Mouse (Mus musculus) gonadal fat pad, adult 2 months (tissue): ENCODE results near the gene Krt79. TPM values are rescaled to one million over a fixed set of nuclear protein-coding genes. Genes with fewer than 3 reads are reported as not detected.

Source experiments
- DNase-seq: peaks from one replicate; pipeline ENCODE4 v3.0.0-alpha.2; 2012; ENCODE audit warnings: low read depth
- polyA plus RNA-seq: library from polyadenylated mRNA; depleted of rRNA; stranded (reverse); fragments of >200 nt; gene quantifications from 2 replicates; pipeline ENCODE4 v1.2.3, GENCODE M21; 2012; rRNA removed

Krt79 gene
- polyA plus RNA-seq, 1 experiment, result 9.8 TPM

- DNase-seq, result peak; percentile 93
These were observed 7.1 kb downstream of the Krt79 start for GRCm38 (mm10) chr15:101933024-101933423.

GRCm38 (mm10) chr15:101929666-101930065 lies 10.5 kb downstream of the Krt79 start:
- no peak for DNase-seq

- no peak for DNase-seq
These were observed 11.0 kb downstream of the Krt79 start for GRCm38 (mm10) chr15:101929087-101929486.

- no peak for DNase-seq
These were observed 12.6 kb downstream of the Krt79 start for GRCm38 (mm10) chr15:101927340-101928080.

GRCm38 (mm10) chr15:101925041-101925440 lies 15.1 kb downstream of the Krt79 start:
- no peak for DNase-seq

GRCm38 (mm10) chr15:101924635-101925034 lies 15.5 kb downstream of the Krt79 start, which contains the start of gene Krt4:
Krt4 (minus strand) TSS chr15:101924735.
- no peak for DNase-seq

GRCm38 (mm10) chr15:101922296-101922695 lies 17.8 kb downstream of the Krt79 start:
- no peak for DNase-seq

GRCm38 (mm10) chr15:101916072-101916471 lies 24.1 kb downstream of the Krt79 start:
- DNase-seq, result no peak

- DNase-seq, result no peak
These were observed 35.3 kb downstream of the Krt79 start for GRCm38 (mm10) chr15:101904849-101905248.

- DNase-seq, result no peak
These were observed 37.7 kb downstream of the Krt79 start for GRCm38 (mm10) chr15:101902171-101903149.

GRCm38 (mm10) chr15:101895216-101895615 lies 44.9 kb downstream of the Krt79 start:
- DNase-seq, result no peak

GRCm38 (mm10) chr15:101892820-101893219 lies 47.3 kb downstream of the Krt79 start, which contains the start of gene Krt76:
Krt76 (minus strand) TSS chr15:101892920.
- DNase-seq, result no peak

- DNase-seq, result no peak
These were observed 60.3 kb downstream of the Krt79 start for GRCm38 (mm10) chr15:101879776-101880175.

Other genes starting within 250 kb of the Krt79 start
- not detected in 2 replicates for gene Krt6a, start 246.0 kb downstream of the Krt79 start, polyA plus RNA-seq
- gene Krt5, start 227.4 kb downstream of the Krt79 start, polyA plus RNA-seq, result 36.9 and 48.0 TPM in 2 replicates
- 0.07 TPM in 1 of 2 replicates, not detected in the other for gene Krt71, start 197.2 kb downstream of the Krt79 start, polyA plus RNA-seq
- not detected in 2 replicates for gene Krt72, start 153.9 kb downstream of the Krt79 start, polyA plus RNA-seq
- gene Krt73, start 138.0 kb downstream of the Krt79 start, polyA plus RNA-seq, result not detected in 2 replicates
- not detected in 2 replicates for gene Krt2, start 122.2 kb downstream of the Krt79 start, polyA plus RNA-seq
- 0.05 TPM in 1 of 2 replicates, not detected in the other for gene Krt1, start 89.5 kb downstream of the Krt79 start, polyA plus RNA-seq
- gene Krt77, start 70.6 kb downstream of the Krt79 start, polyA plus RNA-seq, result 0.22 TPM in 1 of 2 replicates, not detected in the other
- gene Krt76, start 47.4 kb downstream of the Krt79 start, polyA plus RNA-seq, result not detected in 2 replicates
- 0.41 and 2.0 TPM in 2 replicates for gene Krt4, start 15.6 kb downstream of the Krt79 start, polyA plus RNA-seq
- 0.35 and 0.38 TPM in 2 replicates for gene Krt78, start 14.0 kb upstream of the Krt79 start, polyA plus RNA-seq
- 186 and 255 TPM in 2 replicates for gene Krt8, start 64.2 kb upstream of the Krt79 start, polyA plus RNA-seq
- 184 and 254 TPM in 2 replicates for gene Krt18, start 87.9 kb upstream of the Krt79 start, polyA plus RNA-seq
- gene Eif4b, start 133.4 kb upstream of the Krt79 start, polyA plus RNA-seq, result 72.3 and 133 TPM in 2 replicates
- 92.6 and 151 TPM in 2 replicates for gene Tns2, start 160.1 kb upstream of the Krt79 start, polyA plus RNA-seq
- 60.3 and 67.4 TPM in 2 replicates for gene Spryd3, start 195.9 kb upstream of the Krt79 start, polyA plus RNA-seq
- 136 and 152 TPM in 2 replicates for gene Igfbp6, start 204.0 kb upstream of the Krt79 start, polyA plus RNA-seq
- gene Soat2, start 210.2 kb upstream of the Krt79 start, polyA plus RNA-seq, result 0.69 and 1.1 TPM in 2 replicates